Mouse (Mus musculus) mesoderm, embryonic 11.5 days (tissue): ENCODE measurements around the gene Glmn.

Source experiments
- DNase-seq: peaks from one replicate; pipeline ENCODE4 v3.0.0-alpha.2; 2012; ENCODE audit warnings: low read depth, low spot score

Glmn gene

GRCm38 (mm10) chr5:107518602-107519001 lies 79.1 kb downstream of the Glmn start:
- no peak for DNase-seq

GRCm38 (mm10) chr5:107516087-107516486 lies 81.6 kb downstream of the Glmn start:
- DNase-seq = no peak

- no peak for DNase-seq
These were observed 82.2 kb downstream of the Glmn start for GRCm38 (mm10) chr5:107515453-107515852.

GRCm38 (mm10) chr5:107513583-107513982 lies 84.1 kb downstream of the Glmn start:
- peak; percentile 48 for DNase-seq

GRCm38 (mm10) chr5:107511326-107511725 lies 86.4 kb downstream of the Glmn start:
- no peak for DNase-seq

- DNase-seq = no peak
These were observed 87.2 kb downstream of the Glmn start for GRCm38 (mm10) chr5:107510503-107510902.

GRCm38 (mm10) chr5:107507321-107507720 lies 90.4 kb downstream of the Glmn start, which contains the start of gene Gm42669:
Gene Gm42669, plus strand, starts transcription at chr5:107507621.
- DNase-seq = no peak

- DNase-seq = no peak
These were observed 96.9 kb downstream of the Glmn start for GRCm38 (mm10) chr5:107500741-107501140.

- DNase-seq = no peak
These were observed 97.7 kb downstream of the Glmn start for GRCm38 (mm10) chr5:107499891-107500535.
